Mouse (Mus musculus) adipocyte (in vitro differentiated cells): ENCODE measurements around the gene Chd4.
A peak's percentile ranks its signal among the peaks of the same experiment; 100 is the strongest.

Source experiments
- DNase-seq: peaks from one replicate; pipeline ENCODE4 v3.0.0-alpha.2; 2016; ENCODE audit warnings: low spot score

The Chd4 gene

GRCm38 (mm10) chr6:125092372-125092771 lies 3.4 kb upstream of the Chd4 start:
- DNase-seq = no peak

- no peak for DNase-seq
Observed at GRCm38 (mm10) chr6:125094843-125095242, 938 bp upstream of the Chd4 start.

GRCm38 (mm10) chr6:125096279-125096596 lies 457 bp downstream of the Chd4 start:
- no peak for DNase-seq

GRCm38 (mm10) chr6:125096597-125097345 lies 990 bp downstream of the Chd4 start:
- DNase-seq = peak; percentile 69

GRCm38 (mm10) chr6:125097346-125097689 lies 1.5 kb downstream of the Chd4 start:
- peak; percentile 40 for DNase-seq

GRCm38 (mm10) chr6:125097951-125098350 lies 2.2 kb downstream of the Chd4 start:
- no peak for DNase-seq

GRCm38 (mm10) chr6:125098513-125098912 lies 2.7 kb downstream of the Chd4 start:
- peak; percentile 34 for DNase-seq

- peak; percentile 89 for DNase-seq
Observed at GRCm38 (mm10) chr6:125099421-125099971, 3.7 kb downstream of the Chd4 start.

GRCm38 (mm10) chr6:125101444-125101843 lies 5.7 kb downstream of the Chd4 start:
- DNase-seq = no peak

- no peak for DNase-seq
Observed at GRCm38 (mm10) chr6:125104223-125104622, 8.4 kb downstream of the Chd4 start.

- no peak for DNase-seq
Observed at GRCm38 (mm10) chr6:125107705-125108104, 11.9 kb downstream of the Chd4 start.

GRCm38 (mm10) chr6:125109371-125109770 lies 13.6 kb downstream of the Chd4 start:
- DNase-seq = no peak

- DNase-seq = peak; percentile 69
Observed at GRCm38 (mm10) chr6:125110927-125111326, 15.1 kb downstream of the Chd4 start.

- no peak for DNase-seq
Observed at GRCm38 (mm10) chr6:125112553-125112952, 16.8 kb downstream of the Chd4 start.

GRCm38 (mm10) chr6:125119387-125119786 lies 23.6 kb downstream of the Chd4 start:
- DNase-seq = no peak

GRCm38 (mm10) chr6:125128724-125129123 lies 32.9 kb downstream of the Chd4 start:
- no peak for DNase-seq

- DNase-seq = no peak
Observed at GRCm38 (mm10) chr6:125129710-125130402, 34.1 kb downstream of the Chd4 start.

- DNase-seq = peak; percentile 97
Observed at GRCm38 (mm10) chr6:125131302-125132156, 35.7 kb downstream of the Chd4 start, which contains the start of gene Nop2. Nop2 (plus strand) TSS chr6:125131909.

- peak; percentile 18 for DNase-seq
Observed at GRCm38 (mm10) chr6:125132470-125132869, 36.7 kb downstream of the Chd4 start.

GRCm38 (mm10) chr6:125137002-125137671 lies 41.4 kb downstream of the Chd4 start:
- peak; percentile 46 for DNase-seq

GRCm38 (mm10) chr6:125139747-125140146 lies 44.0 kb downstream of the Chd4 start:
- DNase-seq = no peak

- peak; percentile 53 for DNase-seq
Observed at GRCm38 (mm10) chr6:125142436-125142835, 46.7 kb downstream of the Chd4 start.
